Comparison of ENCODE assay signal across 29 mouse cellular contexts in the genomic region with DNA sequence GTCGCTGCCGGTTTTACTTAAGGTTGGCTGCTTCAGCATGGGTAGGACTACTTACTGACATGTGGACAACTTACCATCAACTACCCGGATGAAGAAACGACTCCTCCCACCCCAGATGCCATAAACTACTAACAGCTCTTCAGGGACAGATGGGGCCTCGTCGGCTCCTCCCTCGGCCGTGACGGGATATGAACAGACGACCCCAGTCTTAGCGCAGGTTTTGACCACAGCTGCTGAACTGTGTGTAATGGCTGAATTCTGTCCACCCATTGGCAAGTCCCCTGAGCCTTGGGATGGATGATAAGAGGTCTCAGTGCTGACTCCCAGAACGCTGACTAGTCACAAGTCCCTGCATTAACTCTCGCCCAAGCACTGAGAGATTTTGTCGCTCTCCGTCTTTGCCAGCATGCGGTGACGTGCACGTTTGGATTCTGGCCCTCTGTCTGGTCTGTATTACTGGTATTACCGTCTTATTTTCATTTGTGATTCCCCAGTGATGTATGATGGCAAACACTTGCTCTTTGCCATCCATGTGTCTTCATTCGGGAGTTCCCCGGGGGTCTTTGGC. TPM values are rescaled to one million over a fixed set of nuclear protein-coding genes. Genes with fewer than 3 reads are reported as not detected.
DNase-seq lines count a peak whose midpoint lies in the region; ATAC-seq and TF ChIP-seq lines count a peak whose summit lies in the region.
"Had no signal": no experiment of that assay in that cellular context is flagged by ENCODE, and none has a peak within 500 bp of the region (broad histone marks: within the 10 kb centered on the region; RNA-seq: fewer than 3 reads in every experiment).

No protein-coding gene starts in this region.

- no peak overlapping the region for H3K27ac ChIP-seq in heart, embryonic 10.5 days
- 0 out of 2 replicates have a peak overlapping the region, but pooled peaks have one; percentile 4 for H3K27ac ChIP-seq in limb, embryonic 14.5 days (replicated peaks; ENCODE audit: low read depth, low read length)
- H3K27ac ChIP-seq in limb, embryonic 10.5 days, result no peak overlapping the region
- H3K27ac ChIP-seq: forebrain, embryonic 15.5 days; kidney, embryonic 15.5 days; liver, embryonic 15.5 days; neural tube, embryonic 13.5 days; stomach, embryonic 15.5 days had no signal

- 81% methylated on average over 21 of the region's 21 CpGs for WGBS in heart, embryonic 10.5 days
- WGBS in limb, embryonic 14.5 days, result 60% methylated on average over 21 of the region's 21 CpGs
- 76% methylated on average over 21 of the region's 21 CpGs for WGBS in limb, embryonic 10.5 days

- no peaks in the 10 kb centered on the region for H3K36me3 ChIP-seq in heart, embryonic 10.5 days
- no peaks in the 10 kb centered on the region for H3K36me3 ChIP-seq in limb, embryonic 14.5 days (ENCODE audit: control insufficient read depth, insufficient read depth, low read length)
- H3K36me3 ChIP-seq in limb, embryonic 10.5 days, result no peaks in the 10 kb centered on the region
- H3K36me3 ChIP-seq: forebrain, embryonic 15.5 days; G1E; kidney, embryonic 15.5 days; liver, embryonic 15.5 days; neural tube, embryonic 13.5 days; stomach, embryonic 15.5 days had no signal

- TF ChIP-seq CTCF in brain, embryonic 14.5 days (IDR thresholded peaks at IDR 0.05; ENCODE audit: borderline replicate concordance, extremely low read depth, insufficient read depth, insufficient read length), result no peak

- H3K4me1 ChIP-seq in heart, embryonic 10.5 days, result peaks cover 15% of the 10 kb centered on the region
- H3K4me1 ChIP-seq in limb, embryonic 14.5 days (ENCODE audit: control insufficient read depth, insufficient read depth, low read length), result peaks cover 18% of the 10 kb centered on the region
- peaks cover 23% of the 10 kb centered on the region for H3K4me1 ChIP-seq in limb, embryonic 10.5 days
- H3K4me1 ChIP-seq: forebrain, embryonic 15.5 days had no signal

- no peak for TF ChIP-seq POLR2A in limb, embryonic 14.5 days (IDR thresholded peaks at IDR 0.05; ENCODE audit: borderline replicate concordance, extremely low read depth, insufficient read depth, insufficient read length)
- no peak for TF ChIP-seq POLR2A in brain, embryonic 14.5 days (IDR thresholded peaks at IDR 0.05; ENCODE audit: borderline replicate concordance, extremely low read depth, insufficient read depth, insufficient read length, poor library complexity, severe bottlenecking)

- no peak overlapping the region for H3K4me3 ChIP-seq in heart, embryonic 10.5 days
- H3K4me3 ChIP-seq in limb, embryonic 14.5 days (replicated peaks; ENCODE audit: low read length), result no peak overlapping the region
- no peak overlapping the region for H3K4me3 ChIP-seq in limb, embryonic 10.5 days
- H3K4me3 ChIP-seq: forebrain, embryonic 15.5 days; kidney, embryonic 15.5 days; liver, embryonic 15.5 days; megakaryocyte, embryonic 14.5 days; neural tube, embryonic 13.5 days; stomach, embryonic 15.5 days had no signal

- intact Hi-C loops in heart, postnatal 10 days (cut with DNase I), result no loop called here

- no peak for ATAC-seq in limb, embryonic 14.5 days (ENCODE audit: low FRiP score, low read depth)
- ATAC-seq: forebrain, embryonic 15.5 days; Patski had no signal

- H3K9ac ChIP-seq in limb, embryonic 14.5 days (ENCODE audit: low read depth, low read length, severe bottlenecking), result no peak overlapping the region
- H3K9ac ChIP-seq: forebrain, embryonic 15.5 days; kidney, embryonic 15.5 days; liver, embryonic 15.5 days; neural tube, embryonic 13.5 days; stomach, embryonic 15.5 days had no signal

- H3K4me2 ChIP-seq in limb, embryonic 14.5 days (replicated peaks; ENCODE audit: low read depth, low read length, severe bottlenecking), result no peak overlapping the region
- H3K4me2 ChIP-seq: forebrain, embryonic 15.5 days; kidney, embryonic 15.5 days; liver, embryonic 15.5 days; neural tube, embryonic 13.5 days; stomach, embryonic 15.5 days had no signal

- 0 out of 2 replicates have a peak, but pooled peaks cover 11% of the 10 kb centered on the region for H3K27me3 ChIP-seq in heart, embryonic 10.5 days (ENCODE audit: insufficient read depth, poor library complexity, severe bottlenecking)
- H3K27me3 ChIP-seq in limb, embryonic 14.5 days (ENCODE audit: control insufficient read depth, insufficient read depth, low read length), result no peaks in the 10 kb centered on the region
- H3K27me3 ChIP-seq in limb, embryonic 10.5 days (ENCODE audit: low read depth, poor library complexity, severe bottlenecking), result no peaks in the 10 kb centered on the region
- H3K27me3 ChIP-seq: CH12.LX; forebrain, embryonic 15.5 days; kidney, embryonic 15.5 days; liver, embryonic 15.5 days; neural tube, embryonic 13.5 days; Patski; stomach, embryonic 15.5 days had no signal

- peak; percentile 96 for DNase-seq in heart, adult 11 months
- DNase-seq in heart, embryonic 10.5 days (ENCODE audit: low spot score), result no peak
- DNase-seq in limb, embryonic 14.5 days (ENCODE audit: low spot score), result peak; percentile 40
- no peak for DNase-seq in limb, embryonic 10.5 days (ENCODE audit: low spot score)
- DNase-seq in brain, embryonic 14.5 days (ENCODE audit: low read depth), result peak; percentile 36
- peak; percentile 61 to 74 for DNase-seq in heart, postnatal 10 days
- no peak for DNase-seq in spleen, postnatal 14 days (ENCODE audit: low spot score in 2 of 2)
- DNase-seq: adrenal gland, postnatal 36 days; B cell, adult 2 months; cerebellum, adult 11-12 months; cerebellum, postnatal 25 days; gastrocnemius, postnatal 36 days; kidney, adult 11 months; kidney, postnatal 36 days; liver; lung, postnatal 14 days; midbrain, embryonic 14.5 days; right cerebral cortex, adult 18-20 months; right cerebral cortex, postnatal 4 days; thymus, postnatal 36 days had no signal

- H3K9me3 ChIP-seq in heart, embryonic 10.5 days, result 0 out of 2 replicates have a peak, but pooled peaks cover 4% of the 10 kb centered on the region
- H3K9me3 ChIP-seq in limb, embryonic 14.5 days (ENCODE audit: control insufficient read depth, low read length), result no peaks in the 10 kb centered on the region
- H3K9me3 ChIP-seq in limb, embryonic 10.5 days (replicated peaks), result 0 out of 2 replicates have a peak, but pooled peaks cover 3% of the 10 kb centered on the region
- H3K9me3 ChIP-seq: forebrain, embryonic 15.5 days; kidney, embryonic 15.5 days; liver, embryonic 15.5 days; neural tube, embryonic 13.5 days; stomach, embryonic 15.5 days had no signal

RNA-seq across cellular contexts. Expression of a gene that starts 7.3 kb away (rescaled TPM):
- polyA plus RNA-seq in heart, embryonic 10.5 days (2016; fragmentation: Nextera tagmentation; extraction: Ambion mirVana), result 1.9 and 2.6 TPM in 2 replicates
- 2.0 and 2.6 TPM in 2 replicates for polyA plus RNA-seq in limb, embryonic 14.5 days (2012; rRNA removed)
- polyA plus RNA-seq in limb, embryonic 14.5 days (2014; fragmentation: Nextera tagmentation; extraction: Ambion mirVana), result 1.4 and 2.2 TPM in 2 replicates
- polyA plus RNA-seq in limb, embryonic 10.5 days (2016; fragmentation: Nextera tagmentation; extraction: Ambion mirVana), result 0.34 and 0.35 TPM in 2 replicates
- polyA plus RNA-seq in brain, embryonic 14.5 days (2012; rRNA removed), result 2.9 and 3.6 TPM in 2 replicates
- 10 to 100 TPM; 26.9 to 33.9 TPM for total RNA-seq in heart, postnatal 10 days (2021)
- polyA plus RNA-seq: Patski had no signal

RNA-seq across cellular contexts. Expression of a gene that starts 37.6 kb away (rescaled TPM):
- polyA plus RNA-seq in heart, embryonic 10.5 days (2016; fragmentation: Nextera tagmentation; extraction: Ambion mirVana), result 281 and 310 TPM in 2 replicates
- polyA plus RNA-seq in limb, embryonic 14.5 days (2012; rRNA removed), result 469 and 541 TPM in 2 replicates
- polyA plus RNA-seq in limb, embryonic 14.5 days (2014; fragmentation: Nextera tagmentation; extraction: Ambion mirVana), result 420 and 443 TPM in 2 replicates
- polyA plus RNA-seq in limb, embryonic 10.5 days (2016; fragmentation: Nextera tagmentation; extraction: Ambion mirVana), result 234 and 286 TPM in 2 replicates
- 698 and 767 TPM in 2 replicates for polyA plus RNA-seq in brain, embryonic 14.5 days (2012; rRNA removed)
- 100 to 1,000 TPM; 345 to 350 TPM for total RNA-seq in heart, postnatal 10 days (2021)

RNA-seq across cellular contexts. Expression of a gene that starts 41.6 kb away (rescaled TPM):
- 79.2 and 94.0 TPM in 2 replicates for polyA plus RNA-seq in heart, embryonic 10.5 days (2016; fragmentation: Nextera tagmentation; extraction: Ambion mirVana)
- 58.7 and 64.6 TPM in 2 replicates for polyA plus RNA-seq in limb, embryonic 14.5 days (2012; rRNA removed)
- polyA plus RNA-seq in limb, embryonic 14.5 days (2014; fragmentation: Nextera tagmentation; extraction: Ambion mirVana), result 85.3 and 87.6 TPM in 2 replicates
- polyA plus RNA-seq in limb, embryonic 10.5 days (2016; fragmentation: Nextera tagmentation; extraction: Ambion mirVana), result 47.9 and 52.9 TPM in 2 replicates
- 80.8 and 84.9 TPM in 2 replicates for polyA plus RNA-seq in brain, embryonic 14.5 days (2012; rRNA removed)
- 100 to 1,000 TPM; 193 to 194 TPM for total RNA-seq in heart, postnatal 10 days (2021)

RNA-seq across cellular contexts. Expression of a gene that starts 46.2 kb away (rescaled TPM):
- 147 and 188 TPM in 2 replicates for polyA plus RNA-seq in heart, embryonic 10.5 days (2016; fragmentation: Nextera tagmentation; extraction: Ambion mirVana)
- polyA plus RNA-seq in limb, embryonic 14.5 days (2012; rRNA removed), result 76.5 and 78.5 TPM in 2 replicates
- polyA plus RNA-seq in limb, embryonic 14.5 days (2014; fragmentation: Nextera tagmentation; extraction: Ambion mirVana), result 130 and 132 TPM in 2 replicates
- 239 and 250 TPM in 2 replicates for polyA plus RNA-seq in limb, embryonic 10.5 days (2016; fragmentation: Nextera tagmentation; extraction: Ambion mirVana)
- 66.6 and 73.3 TPM in 2 replicates for polyA plus RNA-seq in brain, embryonic 14.5 days (2012; rRNA removed)
- 10 to 100 TPM; 31.2 to 34.1 TPM for total RNA-seq in heart, postnatal 10 days (2021)

RNA-seq across cellular contexts. Expression of a gene that starts 50.6 kb away (rescaled TPM):
- 2.2 and 3.8 TPM in 2 replicates for polyA plus RNA-seq in heart, embryonic 10.5 days (2016; fragmentation: Nextera tagmentation; extraction: Ambion mirVana)
- polyA plus RNA-seq in limb, embryonic 14.5 days (2012; rRNA removed), result 9.4 and 10.8 TPM in 2 replicates
- 6.2 and 8.4 TPM in 2 replicates for polyA plus RNA-seq in limb, embryonic 14.5 days (2014; fragmentation: Nextera tagmentation; extraction: Ambion mirVana)
- 6.4 and 6.7 TPM in 2 replicates for polyA plus RNA-seq in limb, embryonic 10.5 days (2016; fragmentation: Nextera tagmentation; extraction: Ambion mirVana)
- polyA plus RNA-seq in brain, embryonic 14.5 days (2012; rRNA removed), result 6.1 and 6.4 TPM in 2 replicates
- 1 to 10 TPM; 2.5 to 2.6 TPM for total RNA-seq in heart, postnatal 10 days (2021)

Comparison
In these comparisons a context has a peak if more than half of its experiments do, and no peak if none do; other contexts are left out.
1. DNase-seq: peak in heart, adult 11 months (single experiment), limb, embryonic 14.5 days (single experiment), brain, embryonic 14.5 days (single experiment) and heart, postnatal 10 days (2 of 2); none in heart, embryonic 10.5 days (single experiment), limb, embryonic 10.5 days (single experiment) and spleen, postnatal 14 days (0 of 2).